Mouse (Mus musculus) kidney, embryonic 14.5 days (tissue): ENCODE measurements around the gene Tipin. TPM values are rescaled to one million over a fixed set of nuclear protein-coding genes. Genes with fewer than 3 reads are reported as not detected.
"Not testable (repeated sequence)": the region's sequence is repeated elsewhere in the genome, so short reads cannot be mapped to it uniquely, and the experiment has no call there.

Experiments used
- ATAC-seq: fragments of 200-750 bp; cut with Nextera tagmentation; 2 replicates; pipeline ENCODE4 v1.8.0; 2017; ENCODE audit warnings: moderate number of reproducible peaks, mild to moderate bottlenecking, moderate TSS enrichment, moderate library complexity; ENCODE audit not compliant: low FRiP score, low TSS enrichment
- H3K27ac ChIP-seq: fragments of 300-500 bp; sonication (generic); 2 replicates; pipeline ENCODE4 v1.5.1; 2014; ENCODE audit warnings: low read depth, mild to moderate bottlenecking, low read length, moderate library complexity, mixed read lengths
- H3K27me3 ChIP-seq: fragments of 300-500 bp; sonication (generic); 2 replicates; pipeline ENCODE4 v1.6.1; 2014; ENCODE audit warnings: mild to moderate bottlenecking, low read length; ENCODE audit not compliant: control insufficient read depth, insufficient read depth
- H3K36me3 ChIP-seq: fragments of 300-500 bp; sonication (generic); 2 replicates; pipeline ENCODE4 v1.6.1; 2014; ENCODE audit warnings: low read length, mixed read lengths; ENCODE audit not compliant: control insufficient read depth, insufficient read depth
- H3K4me1 ChIP-seq: fragments of 300-500 bp; sonication (generic); 2 replicates; pipeline ENCODE4 v1.6.1; 2014; ENCODE audit warnings: low read length, mixed read lengths; ENCODE audit not compliant: control insufficient read depth, insufficient read depth
- H3K4me2 ChIP-seq: fragments of 300-500 bp; sonication (generic); replicated peaks from 2 replicates; pipeline ENCODE4 v1.6.1; 2014; ENCODE audit warnings: low read depth, mild to moderate bottlenecking, low read length
- H3K4me3 ChIP-seq: fragments of 300-500 bp; sonication (generic); 2 replicates; pipeline ENCODE4 v1.5.1; 2014; ENCODE audit warnings: mild to moderate bottlenecking, low read length
- H3K9ac ChIP-seq: fragments of 300-500 bp; sonication (generic); 2 replicates; pipeline ENCODE4 v1.6.1; 2014; ENCODE audit warnings: low read depth, mild to moderate bottlenecking, low read length, moderate library complexity
- H3K9me3 ChIP-seq: fragments of 300-500 bp; sonication (generic); 2 replicates; pipeline ENCODE4 v1.6.1; 2016; ENCODE audit warnings: low read length; ENCODE audit not compliant: control insufficient read depth
- WGBS: fragments of 180-500 bp; shearing (Covaris S2); extraction: QIAGEN DNeasy Blood & Tissue Kit; methylation state at CpG from one replicate; pipeline ENCODE4 v1.1.7; 2014; 5-methylcytosine and 5-hydroxymethylcytosine counted together
- polyA plus RNA-seq: library from polyadenylated mRNA; unstranded; fragments of >200 nt; fragmentation: Nextera tagmentation; extraction: Ambion mirVana; gene quantifications from 2 replicates; pipeline ENCODE4 v1.2.1, GENCODE M21; 2014

Gene Tipin
- polyA plus RNA-seq, 1 experiment from 2014 or later, result 279 TPM

DNA sequence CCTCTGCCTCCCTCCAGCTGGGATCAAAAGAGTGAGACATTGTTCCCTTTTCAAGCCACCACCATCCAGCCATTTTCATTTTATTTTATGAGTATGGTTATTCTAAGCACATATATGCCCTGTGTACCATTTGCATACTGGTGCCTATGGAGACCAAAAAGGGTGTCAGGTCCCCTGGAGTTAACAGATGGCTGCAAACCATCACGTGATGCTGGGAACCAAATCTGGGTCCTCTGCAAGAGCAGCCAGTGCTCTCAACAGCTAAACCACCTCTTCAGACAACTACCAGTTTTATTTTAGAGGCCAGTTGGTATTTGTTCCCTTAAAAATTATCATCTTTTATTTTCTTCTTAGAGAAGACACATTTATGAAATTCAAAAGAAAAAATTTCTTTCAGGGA, 16.6 kb upstream of the Tipin start:
- ATAC-seq, result no peak
- Histone ChIP-seq H3K4me1 (no peaks in the 10 kb centered on the region), H3K27me3 (no peaks in the 10 kb centered on the region), H3K27ac (no peak overlapping the region), H3K4me2 (no peak overlapping the region), H3K9me3 (no peaks in the 10 kb centered on the region), H3K4me3 (no peak overlapping the region), H3K9ac (no peak overlapping the region), H3K36me3 (no peaks in the 10 kb centered on the region)
- WGBS, result 40% methylated on average over 1 of the region's 1 CpGs

GRCm38 (mm10) chr9:64267231-64267630, 14.2 kb upstream of the Tipin start:
- no peak overlapping the region for H3K4me2 ChIP-seq
- H3K4me3 ChIP-seq, result no peak overlapping the region
- no peak overlapping the region for H3K27ac ChIP-seq
- H3K27me3 ChIP-seq, result no peaks in the 10 kb centered on the region
- no peak overlapping the region for H3K9ac ChIP-seq
- no peak for ATAC-seq
- H3K36me3 ChIP-seq, result no peaks in the 10 kb centered on the region
- no peaks in the 10 kb centered on the region for H3K9me3 ChIP-seq
- H3K4me1 ChIP-seq, result no peaks in the 10 kb centered on the region
- 95% methylated on average over 1 of the region's 1 CpGs for WGBS

DNA sequence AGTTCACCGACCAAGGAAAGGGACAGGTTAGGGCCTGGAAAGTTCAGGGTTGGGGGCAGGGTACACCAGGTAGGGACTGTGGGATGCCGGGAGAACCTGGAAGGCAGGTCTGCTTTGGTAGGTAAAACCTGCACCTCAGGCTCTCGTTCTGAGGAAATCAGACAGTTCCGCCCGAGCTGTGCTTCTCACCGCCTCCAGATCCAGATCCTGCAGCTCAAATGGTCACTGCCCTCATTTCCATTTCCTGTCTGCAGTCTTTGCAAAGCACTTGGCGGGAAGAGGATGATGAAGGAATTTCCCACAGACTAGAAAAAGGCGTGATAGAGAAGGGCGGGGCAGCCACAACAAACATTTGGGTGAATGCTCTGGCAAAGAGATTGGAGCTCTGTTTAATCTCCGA, 13.2 kb upstream of the Tipin start:
- no peak overlapping the region for H3K4me3 ChIP-seq
- H3K4me2 ChIP-seq, result no peak overlapping the region
- no peaks in the 10 kb centered on the region for H3K27me3 ChIP-seq
- H3K27ac ChIP-seq, result no peak overlapping the region
- H3K4me1 ChIP-seq, result no peaks in the 10 kb centered on the region
- no peaks in the 10 kb centered on the region for H3K36me3 ChIP-seq
- ATAC-seq, result no peak
- H3K9ac ChIP-seq, result no peak overlapping the region
- 81% methylated on average over 10 of the region's 10 CpGs for WGBS
- no peaks in the 10 kb centered on the region for H3K9me3 ChIP-seq

- WGBS, result 94% methylated on average over 8 of the region's 8 CpGs
- H3K4me3 ChIP-seq, ATAC-seq: not testable (repeated sequence)
Measured at GRCm38 (mm10) chr9:64268836-64269235, 12.5 kb upstream of the Tipin start.

GRCm38 (mm10) chr9:64271249-64271648, 10.1 kb upstream of the Tipin start:
- no peaks in the 10 kb centered on the region for H3K27me3 ChIP-seq
- no peak for ATAC-seq
- H3K4me3 ChIP-seq, result no peak overlapping the region
- H3K27ac ChIP-seq, result no peak overlapping the region
- H3K36me3 ChIP-seq, result no peaks in the 10 kb centered on the region
- no peaks in the 10 kb centered on the region for H3K9me3 ChIP-seq
- no peak overlapping the region for H3K4me2 ChIP-seq
- H3K9ac ChIP-seq, result no peak overlapping the region
- no peaks in the 10 kb centered on the region for H3K4me1 ChIP-seq
- 71% methylated on average over 3 of the region's 3 CpGs for WGBS

More at GRCm38 (mm10) chr9:64268836-64269235, 12.5 kb upstream of the Tipin start:
- not testable (repeated sequence) for H3K9me3 ChIP-seq, H3K27ac ChIP-seq, H3K36me3 ChIP-seq, H3K27me3 ChIP-seq, H3K4me2 ChIP-seq, H3K9ac ChIP-seq, H3K4me1 ChIP-seq

- Histone ChIP-seq H3K9ac (no peak overlapping the region), H3K4me2 (no peak overlapping the region), H3K36me3 (no peaks in the 10 kb centered on the region), H3K4me3 (no peak overlapping the region), H3K27me3 (no peaks in the 10 kb centered on the region), H3K4me1 (no peaks in the 10 kb centered on the region), H3K27ac (no peak overlapping the region), H3K9me3 (no peaks in the 10 kb centered on the region)
- ATAC-seq, result no peak
- 49% methylated on average over 7 of the region's 7 CpGs for WGBS
Measured at GRCm38 (mm10) chr9:64272611-64273010, 8.8 kb upstream of the Tipin start.

DNA sequence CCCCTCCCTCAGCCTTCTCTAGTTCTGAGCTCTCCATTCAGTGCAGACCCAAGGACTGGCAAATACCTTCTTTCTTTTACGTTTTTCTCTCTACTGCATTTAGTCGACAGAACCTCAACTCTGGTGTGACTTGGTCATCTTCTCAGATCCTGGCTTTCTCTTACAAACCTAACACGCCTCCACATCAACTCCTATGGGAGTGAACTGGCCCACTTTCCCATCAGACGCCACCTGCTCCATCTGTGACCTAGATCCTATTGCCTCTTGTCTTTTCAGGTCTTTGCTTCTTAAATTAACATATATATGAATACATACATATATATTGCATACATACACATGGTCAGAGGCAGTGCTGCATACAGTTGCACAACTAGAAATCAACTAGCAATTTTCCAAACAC, 7.6 kb upstream of the Tipin start:
- H3K4me2 ChIP-seq, result no peak overlapping the region
- no peak for ATAC-seq
- H3K27ac ChIP-seq, result no peak overlapping the region
- WGBS, result 66% methylated on average over 4 of the region's 4 CpGs
- H3K9ac ChIP-seq, result no peak overlapping the region
- H3K36me3 ChIP-seq, result no peaks in the 10 kb centered on the region
- no peaks in the 10 kb centered on the region for H3K4me1 ChIP-seq
- H3K4me3 ChIP-seq, result no peak overlapping the region
- no peaks in the 10 kb centered on the region for H3K27me3 ChIP-seq
- H3K9me3 ChIP-seq, result no peaks in the 10 kb centered on the region

- no peaks in the 10 kb centered on the region for H3K27me3 ChIP-seq
- no peak overlapping the region for H3K4me2 ChIP-seq
- no peak for ATAC-seq
- no peaks in the 10 kb centered on the region for H3K9me3 ChIP-seq
- H3K27ac ChIP-seq, result no peak overlapping the region
- H3K9ac ChIP-seq, result no peak overlapping the region
- no peak overlapping the region for H3K4me3 ChIP-seq
- WGBS, result 82% methylated on average over 4 of the region's 4 CpGs
- H3K36me3 ChIP-seq, result no peaks in the 10 kb centered on the region
- H3K4me1 ChIP-seq, result no peaks in the 10 kb centered on the region
Measured at GRCm38 (mm10) chr9:64274291-64274690, 7.1 kb upstream of the Tipin start.

- Histone ChIP-seq H3K4me3 (no peak overlapping the region), H3K27me3 (no peaks in the 10 kb centered on the region), H3K4me2 (no peak overlapping the region), H3K27ac (no peak overlapping the region), H3K9me3 (no peaks in the 10 kb centered on the region), H3K36me3 (no peaks in the 10 kb centered on the region), H3K4me1 (no peaks in the 10 kb centered on the region), H3K9ac (no peak overlapping the region)
- ATAC-seq, result no peak
- 77% methylated on average over 1 of the region's 1 CpGs for WGBS
Measured at GRCm38 (mm10) chr9:64274919-64275318, 6.5 kb upstream of the Tipin start.

DNA sequence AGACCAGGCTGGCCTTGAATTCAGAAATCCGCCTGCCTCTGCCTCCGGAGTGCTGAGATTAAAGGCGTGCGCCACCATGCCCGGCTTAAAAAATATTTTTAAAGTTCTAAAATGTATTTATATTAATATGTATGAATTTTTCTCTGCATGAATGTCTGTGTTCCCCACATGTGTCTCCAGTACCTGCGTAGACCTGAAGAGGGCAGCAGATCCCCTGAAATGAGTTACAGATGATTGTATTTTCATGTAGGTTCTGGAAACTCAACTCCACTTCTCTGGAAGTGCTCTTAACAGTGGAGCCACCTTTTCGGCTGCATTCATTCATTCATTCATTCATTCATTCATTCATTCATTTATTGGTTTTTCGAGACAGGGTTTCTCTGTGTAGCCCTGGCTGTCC, 3.7 kb upstream of the Tipin start:
- no peak overlapping the region for H3K9ac ChIP-seq
- H3K27ac ChIP-seq, result no peak overlapping the region
- no peak overlapping the region for H3K4me2 ChIP-seq
- WGBS, result 70% methylated on average over 8 of the region's 8 CpGs
- peaks cover 5% of the 10 kb centered on the region for H3K4me1 ChIP-seq
- no peaks in the 10 kb centered on the region for H3K9me3 ChIP-seq
- no peak overlapping the region for H3K4me3 ChIP-seq
- H3K27me3 ChIP-seq, result no peaks in the 10 kb centered on the region
- no peaks in the 10 kb centered on the region for H3K36me3 ChIP-seq
- no peak for ATAC-seq
